Mouse (Mus musculus): ENCODE results near the gene Fam171a1.

- TF ChIP-seq CTCF (IDR thresholded peaks at IDR 0.05; ENCODE audit: insufficient read depth, low read length) (no peak), POLR2A (IDR thresholded peaks at IDR 0.05; ENCODE audit: borderline replicate concordance, extremely low read depth, low read depth, low read length) (no peak)
Measured at GRCm38 (mm10) chr2:3251309-3251708, 137.3 kb downstream of the Fam171a1 start.
